Mouse (Mus musculus) E14TG2a.4 (cell line): ENCODE measurements around the gene Glb1l.
A peak's percentile ranks its signal among the peaks of the same experiment; 100 is the strongest.

Experiments used
- H3K27me3 ChIP-seq: 2 replicates; pipeline ENCODE4 v1.6.1; 2014; ENCODE audit warnings: low read length, control low read depth; ENCODE audit not compliant: insufficient read depth
- H3K36me3 ChIP-seq: 2 replicates; pipeline ENCODE4 v1.6.1; 2014; ENCODE audit warnings: low read length, control low read depth; ENCODE audit not compliant: insufficient read depth
- H3K4me1 ChIP-seq: replicated peaks from 2 replicates; pipeline ENCODE4 v1.6.1; 2014; ENCODE audit warnings: low read depth, low read length, control low read depth
- H3K4me3 ChIP-seq: replicated peaks from 2 replicates; pipeline ENCODE4 v1.5.1; 2014; ENCODE audit warnings: mild to moderate bottlenecking, low read length
- H3K9me3 ChIP-seq: 2 replicates; pipeline ENCODE4 v1.6.1; 2014; ENCODE audit warnings: low read length, control low read depth
- CTCF ChIP-seq: conservative IDR thresholded peaks from 2 replicates; pipeline ENCODE4 v1.5.1; 2014; ENCODE audit warnings: low read length
- NANOG ChIP-seq: IDR thresholded peaks from 2 replicates; pipeline ENCODE4 v1.6.1; 2014; ENCODE audit warnings: borderline replicate concordance, low read length, mixed read lengths
- POU5F1 ChIP-seq: IDR thresholded peaks from 2 replicates; pipeline ENCODE4 v1.6.1; 2014; ENCODE audit warnings: low read length, borderline replicate concordance

The Glb1l gene

GRCm38 (mm10) chr1:75250498-75250897, 39.9 kb upstream of the Glb1l start:
- Histone ChIP-seq H3K4me3 (no peak overlapping the region), H3K4me1 (peaks cover 67% of the 10 kb centered on the region), H3K9me3 (no peaks in the 10 kb centered on the region), H3K36me3 (0 out of 2 replicates have a peak, but pooled peaks cover 6% of the 10 kb centered on the region), H3K27me3 (peaks cover 4% of the 10 kb centered on the region; the same call in 1 of the 2 replicates)
- TF ChIP-seq NANOG (no peak), POU5F1 (no peak), CTCF (no peak)

- 0 out of 2 replicates have a peak overlapping the region, but pooled peaks have one; percentile 29 for H3K4me3 ChIP-seq
- no peaks in the 10 kb centered on the region for H3K9me3 ChIP-seq
- H3K36me3 ChIP-seq: peaks cover 18% of the 10 kb centered on the region
- peaks cover 77% of the 10 kb centered on the region for H3K4me1 ChIP-seq
- TF ChIP-seq CTCF (no peak), NANOG (no peak), POU5F1 (no peak)
- H3K27me3 ChIP-seq: peaks cover 4% of the 10 kb centered on the region; the same call in 1 of the 2 replicates
These were observed 37.6 kb upstream of the Glb1l start for GRCm38 (mm10) chr1:75248041-75248772.

- peaks cover 1% of the 10 kb centered on the region; the same call in 1 of the 2 replicates for H3K27me3 ChIP-seq
- no peak for TF ChIP-seq POU5F1
- no peak for TF ChIP-seq CTCF
- no peak for TF ChIP-seq NANOG
- peaks cover 71% of the 10 kb centered on the region for H3K4me1 ChIP-seq
- peak overlapping the region; percentile 29; the same call in 1 of the 2 replicates for H3K4me3 ChIP-seq
- no peaks in the 10 kb centered on the region for H3K9me3 ChIP-seq
- H3K36me3 ChIP-seq: peaks cover 24% of the 10 kb centered on the region
These were observed 36.7 kb upstream of the Glb1l start for GRCm38 (mm10) chr1:75247071-75247930.

- Histone ChIP-seq H3K36me3 (peaks cover 42% of the 10 kb centered on the region), H3K4me3 (0 out of 2 replicates have a peak overlapping the region, but pooled peaks have one; percentile 29), H3K27me3 (no peaks in the 10 kb centered on the region), H3K9me3 (no peaks in the 10 kb centered on the region), H3K4me1 (peaks cover 64% of the 10 kb centered on the region)
- TF ChIP-seq NANOG: no peak
- no peak for TF ChIP-seq POU5F1
- TF ChIP-seq CTCF: no peak
These were observed 34.2 kb upstream of the Glb1l start for GRCm38 (mm10) chr1:75244836-75245235.

- Histone ChIP-seq H3K4me1 (peaks cover 70% of the 10 kb centered on the region), H3K4me3 (0 out of 2 replicates have a peak overlapping the region, but pooled peaks have one; percentile 29), H3K9me3 (no peaks in the 10 kb centered on the region), H3K36me3 (peaks cover 47% of the 10 kb centered on the region), H3K27me3 (no peaks in the 10 kb centered on the region)
- TF ChIP-seq NANOG: no peak
- no peak for TF ChIP-seq POU5F1
- no peak for TF ChIP-seq CTCF
These were observed 33.7 kb upstream of the Glb1l start for GRCm38 (mm10) chr1:75244175-75244826.

GRCm38 (mm10) chr1:75243411-75243810, 32.8 kb upstream of the Glb1l start:
- peaks cover 51% of the 10 kb centered on the region for H3K36me3 ChIP-seq
- TF ChIP-seq NANOG (no peak), POU5F1 (no peak), CTCF (no peak)
- H3K9me3 ChIP-seq: no peaks in the 10 kb centered on the region
- peaks cover 75% of the 10 kb centered on the region for H3K4me1 ChIP-seq
- H3K27me3 ChIP-seq: no peaks in the 10 kb centered on the region
- no peak overlapping the region for H3K4me3 ChIP-seq

GRCm38 (mm10) chr1:75239591-75239990, 29.0 kb upstream of the Glb1l start:
- H3K4me1 ChIP-seq: peaks cover 58% of the 10 kb centered on the region
- H3K4me3 ChIP-seq: peak overlapping the region; percentile 7; the same call in 1 of the 2 replicates
- H3K27me3 ChIP-seq: peaks cover 8% of the 10 kb centered on the region
- H3K9me3 ChIP-seq: no peaks in the 10 kb centered on the region
- no peak for TF ChIP-seq POU5F1
- no peak for TF ChIP-seq CTCF
- TF ChIP-seq NANOG: no peak
- H3K36me3 ChIP-seq: peaks cover 50% of the 10 kb centered on the region
